Mouse (Mus musculus) embryonic facial prominence, embryonic 14.5 days (tissue): ENCODE measurements around the gene Nlrx1. TPM values are rescaled to one million over a fixed set of nuclear protein-coding genes. Genes with fewer than 3 reads are reported as not detected.
"Not testable (repeated sequence)": the region's sequence is repeated elsewhere in the genome, so short reads cannot be mapped to it uniquely, and the experiment has no call there.

Experiments used
- ATAC-seq: fragments of 200-750 bp; cut with Nextera tagmentation; 2 replicates; pipeline ENCODE4 v1.8.0; 2017; ENCODE audit warnings: low read depth, moderate number of reproducible peaks, moderate TSS enrichment
- DNase-seq: peaks from one replicate; pipeline ENCODE4 v3.0.0-alpha.2; 2015; ENCODE audit warnings: low spot score
- H3K27ac ChIP-seq: fragments of 300-500 bp; sonication (generic); replicated peaks from 2 replicates; pipeline ENCODE4 v1.5.1; 2014; ENCODE audit warnings: low read depth, mild to moderate bottlenecking, low read length, moderate library complexity
- H3K27me3 ChIP-seq: fragments of 300-500 bp; sonication (generic); replicated peaks from 2 replicates; pipeline ENCODE4 v1.6.1; 2014; ENCODE audit warnings: low read length; ENCODE audit not compliant: control insufficient read depth, insufficient read depth
- H3K36me3 ChIP-seq: fragments of 300-500 bp; sonication (generic); 2 replicates; pipeline ENCODE4 v1.6.1; 2014; ENCODE audit warnings: low read length, mixed read lengths; ENCODE audit not compliant: control insufficient read depth, insufficient read depth
- H3K4me1 ChIP-seq: fragments of 300-500 bp; sonication (generic); 2 replicates; pipeline ENCODE4 v1.6.1; 2014; ENCODE audit warnings: antibody characterized with exemption, low read length; ENCODE audit not compliant: control insufficient read depth, insufficient read depth
- H3K4me2 ChIP-seq: fragments of 300-500 bp; sonication (generic); 2 replicates; pipeline ENCODE4 v1.6.1; 2014; ENCODE audit warnings: low read depth, mild to moderate bottlenecking, low read length, moderate library complexity, mixed read lengths
- H3K4me3 ChIP-seq: fragments of 300-500 bp; sonication (generic); 2 replicates; pipeline ENCODE4 v1.5.1; 2014; ENCODE audit warnings: low read depth, mild to moderate bottlenecking, low read length
- H3K9ac ChIP-seq: fragments of 300-500 bp; sonication (generic); 2 replicates; pipeline ENCODE4 v1.6.1; 2014; ENCODE audit warnings: low read depth, mild to moderate bottlenecking, low read length, moderate library complexity, mixed read lengths
- H3K9me3 ChIP-seq: fragments of 300-500 bp; sonication (generic); 2 replicates; pipeline ENCODE4 v1.6.1; 2016; ENCODE audit warnings: low read length; ENCODE audit not compliant: control insufficient read depth
- WGBS: fragments of 180-500 bp; shearing (Covaris S2); extraction: QIAGEN DNeasy Blood & Tissue Kit; methylation state at CpG from one replicate; pipeline ENCODE4 v1.1.7; 2014; 5-methylcytosine and 5-hydroxymethylcytosine counted together
- polyA plus RNA-seq: library from polyadenylated mRNA; unstranded; fragments of >200 nt; fragmentation: Nextera tagmentation; extraction: Ambion mirVana; gene quantifications from 2 replicates; pipeline ENCODE4 v1.2.1, GENCODE M21; 2014

The Nlrx1 gene
- polyA plus RNA-seq, 1 experiment from 2014 or later, result 13.2 TPM

GRCm38 (mm10) chr9:44307248-44307647, 38.8 kb upstream of the Nlrx1 start:
- H3K27ac ChIP-seq, result no peak overlapping the region
- H3K27me3 ChIP-seq, result no peaks in the 10 kb centered on the region
- H3K4me3 ChIP-seq, result no peak overlapping the region
- H3K4me1 ChIP-seq, result 0 out of 2 replicates have a peak, but pooled peaks cover 3% of the 10 kb centered on the region
- H3K9ac ChIP-seq, result no peak overlapping the region
- WGBS, result 82% methylated on average over 2 of the region's 2 CpGs
- DNase-seq (no peak), ATAC-seq (no peak)
- peaks cover 13% of the 10 kb centered on the region for H3K36me3 ChIP-seq
- H3K4me2 ChIP-seq, result no peak overlapping the region
- H3K9me3 ChIP-seq, result no peaks in the 10 kb centered on the region

GRCm38 (mm10) chr9:44306532-44306931, 38.1 kb upstream of the Nlrx1 start:
- H3K4me1 ChIP-seq, result 0 out of 2 replicates have a peak, but pooled peaks cover 3% of the 10 kb centered on the region
- H3K27ac ChIP-seq, result no peak overlapping the region
- H3K9ac ChIP-seq, result no peak overlapping the region
- H3K36me3 ChIP-seq, result peaks cover 21% of the 10 kb centered on the region
- H3K4me3 ChIP-seq, result no peak overlapping the region
- WGBS, result 89% methylated on average over 6 of the region's 6 CpGs
- DNase-seq (no peak), ATAC-seq (no peak)
- no peaks in the 10 kb centered on the region for H3K27me3 ChIP-seq
- no peaks in the 10 kb centered on the region for H3K9me3 ChIP-seq
- no peak overlapping the region for H3K4me2 ChIP-seq

GRCm38 (mm10) chr9:44305466-44306079, 37.2 kb upstream of the Nlrx1 start, which contains the start of gene Hinfp:
Hinfp (minus strand) TSS chr9:44305671.
- ATAC-seq (peak; percentile 99), DNase-seq (peak; percentile 100)
- H3K4me1 ChIP-seq, result 0 out of 2 replicates have a peak, but pooled peaks cover 3% of the 10 kb centered on the region
- H3K9ac ChIP-seq, result peak within 1 kb of the TSS; percentile 79
- H3K9me3 ChIP-seq, result no peaks in the 10 kb centered on the region
- peak within 1 kb of the TSS; percentile 67 for H3K4me3 ChIP-seq
- H3K36me3 ChIP-seq, result peaks cover 24% of the 10 kb centered on the region
- peak within 1 kb of the TSS; percentile 77 for H3K4me2 ChIP-seq
- under 1% methylated on average over 35 of the region's 54 CpGs for WGBS
- peak within 1 kb of the TSS; percentile 59 for H3K27ac ChIP-seq
- no peaks in the 10 kb centered on the region for H3K27me3 ChIP-seq

- H3K9me3 ChIP-seq, DNase-seq, H3K27ac ChIP-seq, H3K4me2 ChIP-seq, H3K27me3 ChIP-seq, ATAC-seq, H3K9ac ChIP-seq, H3K4me3 ChIP-seq, H3K4me1 ChIP-seq: not testable (repeated sequence)
- peaks cover 77% of the 10 kb centered on the region for H3K36me3 ChIP-seq
- WGBS, result 91% methylated on average over 3 of the region's 3 CpGs
These were observed 31.6 kb upstream of the Nlrx1 start for GRCm38 (mm10) chr9:44300001-44300400.

- Histone ChIP-seq H3K27ac (no peak overlapping the region), H3K27me3 (peaks cover 27% of the 10 kb centered on the region), H3K4me3 (no peak overlapping the region), H3K4me2 (no peak overlapping the region), H3K9me3 (no peaks in the 10 kb centered on the region), H3K36me3 (peaks cover 68% of the 10 kb centered on the region), H3K4me1 (peaks cover 6% of the 10 kb centered on the region; the same call in 1 of the 2 replicates), H3K9ac (no peak overlapping the region)
- DNase-seq (peak; percentile 48), ATAC-seq (no peak)
- WGBS, result 71% methylated on average over 3 of the region's 3 CpGs
These were observed 24.1 kb upstream of the Nlrx1 start for GRCm38 (mm10) chr9:44292490-44292889.

GRCm38 (mm10) chr9:44288959-44289291, 20.5 kb upstream of the Nlrx1 start:
- DNase-seq (no peak), ATAC-seq (no peak)
- H3K4me2 ChIP-seq, result peak overlapping the region; percentile 80; the same call in 1 of the 2 replicates
- H3K9ac ChIP-seq, result no peak overlapping the region
- no peaks in the 10 kb centered on the region for H3K9me3 ChIP-seq
- H3K4me3 ChIP-seq, result peak overlapping the region; percentile 55
- H3K36me3 ChIP-seq, result peaks cover 34% of the 10 kb centered on the region
- 10% methylated on average over 11 of the region's 11 CpGs for WGBS
- peaks cover 11% of the 10 kb centered on the region; the same call in 1 of the 2 replicates for H3K4me1 ChIP-seq
- H3K27me3 ChIP-seq, result peaks cover 34% of the 10 kb centered on the region
- H3K27ac ChIP-seq, result no peak overlapping the region

GRCm38 (mm10) chr9:44288076-44288958, 19.9 kb upstream of the Nlrx1 start, which contains the start of gene Abcg4:
Abcg4 (minus strand) TSS chr9:44288615.
- Histone ChIP-seq H3K36me3 (peaks cover 28% of the 10 kb centered on the region), H3K4me3 (peak within 1 kb of the TSS; percentile 55), H3K27me3 (peaks cover 34% of the 10 kb centered on the region), H3K27ac (no peak within 1 kb of the TSS), H3K9ac (peak within 1 kb of the TSS; percentile 74), H3K9me3 (no peaks in the 10 kb centered on the region), H3K4me1 (peaks cover 11% of the 10 kb centered on the region; the same call in 1 of the 2 replicates), H3K4me2 (peak within 1 kb of the TSS; percentile 80)
- 3% methylated on average over 25 of the region's 38 CpGs for whole genome bisulfite sequencing
- ATAC-seq, result peak; percentile 56
- peak; percentile 25 for DNase-seq

GRCm38 (mm10) chr9:44287401-44288075, 19.1 kb upstream of the Nlrx1 start:
- Histone ChIP-seq H3K9me3 (no peaks in the 10 kb centered on the region), H3K4me2 (peak overlapping the region; percentile 80), H3K9ac (peak overlapping the region; percentile 74), H3K27ac (no peak overlapping the region), H3K36me3 (peaks cover 21% of the 10 kb centered on the region), H3K27me3 (peaks cover 34% of the 10 kb centered on the region), H3K4me3 (peak overlapping the region; percentile 55), H3K4me1 (peaks cover 11% of the 10 kb centered on the region; the same call in 1 of the 2 replicates)
- ATAC-seq (peak; percentile 62), DNase-seq (peak; percentile 39)
- WGBS, result under 1% methylated on average over 29 of the region's 47 CpGs
